12 mouse cellular contexts compared by ENCODE assay signal in the genomic region with DNA sequence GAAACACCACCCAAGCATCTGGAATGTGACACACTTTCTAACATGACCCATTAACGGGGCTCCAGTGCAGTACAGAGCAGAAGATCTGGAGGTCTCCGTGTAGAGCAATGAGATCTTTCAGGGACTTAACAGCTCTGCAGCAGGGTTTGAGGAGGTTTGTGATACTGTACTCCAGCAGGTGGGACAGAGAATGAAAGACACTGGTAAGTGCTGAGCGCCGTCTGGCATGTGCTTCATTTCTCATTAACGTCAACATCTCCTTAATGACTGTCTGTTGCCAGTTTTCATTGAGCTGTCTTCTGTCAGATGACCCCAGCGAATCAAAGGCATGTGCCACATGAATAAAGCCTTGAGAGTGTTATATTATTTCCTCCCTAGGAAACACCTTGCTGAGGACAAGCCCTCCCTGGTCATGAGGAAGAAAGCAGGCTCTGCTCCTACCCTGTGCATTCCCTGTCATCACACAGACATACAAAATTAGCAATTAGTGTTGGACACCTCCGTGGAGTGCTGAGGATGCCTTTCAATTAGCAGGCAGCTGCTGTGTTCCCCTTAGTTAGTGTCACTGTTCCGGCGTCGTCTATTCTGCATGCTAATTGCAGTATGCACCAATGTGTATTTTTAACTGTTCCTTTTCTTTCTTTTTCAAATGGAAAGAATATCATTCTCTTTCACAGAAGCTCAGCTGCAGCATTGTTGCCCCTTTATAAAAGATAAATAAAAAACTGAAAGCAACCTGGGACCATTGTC.
DNase-seq lines count a peak whose midpoint lies in the region; ATAC-seq lines count a peak whose summit lies in the region.
"Had no signal": no experiment of that assay in that cellular context is flagged by ENCODE, and none has a peak within 500 bp of the region (broad histone marks: within the 10 kb centered on the region; RNA-seq: fewer than 3 reads in every experiment).

No protein-coding gene starts in this region.

- H3K4me1 ChIP-seq in hindbrain, embryonic 15.5 days (replicated peaks): peaks cover 16% of the 10 kb centered on the region
- peaks cover 7% of the 10 kb centered on the region; the same call in 1 of the 2 replicates for H3K4me1 ChIP-seq in neural tube, embryonic 12.5 days

- ATAC-seq in frontal cortex, adult (ENCODE audit: low TSS enrichment): peak; percentile 57
- peak; percentile 61; the same call in 1 of the 2 replicates for ATAC-seq in hindbrain, embryonic 15.5 days (ENCODE audit: low FRiP score, low read depth)
- peak; percentile 90 for ATAC-seq in neural tube, embryonic 12.5 days (ENCODE audit: low FRiP score, low read depth)

- no peak for DNase-seq in frontal cortex, postnatal 10 days (ENCODE audit: low spot score in 2 of 2)
- peak; percentile 20 for DNase-seq in brain, embryonic 18.5 days (ENCODE audit: low read depth, low spot score)
- DNase-seq in lung, postnatal 25 days (ENCODE audit: low spot score): no peak
- no peak for DNase-seq in kidney, postnatal 14 days
- DNase-seq in right cerebral cortex, adult 18-20 months: no peak
- DNase-seq: heart, adult 2 months; kidney, adult 9 months had no signal

- H3K27me3 ChIP-seq in hindbrain, embryonic 15.5 days: no peaks in the 10 kb centered on the region
- H3K27me3 ChIP-seq in neural tube, embryonic 12.5 days (replicated peaks): no peaks in the 10 kb centered on the region
- H3K27me3 ChIP-seq: megakaryocyte, embryonic 14.5 days had no signal

- WGBS in hindbrain, embryonic 15.5 days: 30% methylated on average over 10 of the region's 10 CpGs
- WGBS in neural tube, embryonic 12.5 days: 35% methylated on average over 10 of the region's 10 CpGs

- no peaks in the 10 kb centered on the region for H3K36me3 ChIP-seq in hindbrain, embryonic 15.5 days
- H3K36me3 ChIP-seq in neural tube, embryonic 12.5 days: no peaks in the 10 kb centered on the region

- no peak overlapping the region for H3K4me3 ChIP-seq in hindbrain, embryonic 15.5 days
- H3K4me3 ChIP-seq in neural tube, embryonic 12.5 days: no peak overlapping the region
- H3K4me3 ChIP-seq: heart, adult 2 months; megakaryocyte, embryonic 14.5 days had no signal

- H3K27ac ChIP-seq in hindbrain, embryonic 15.5 days (replicated peaks): no peak overlapping the region
- no peak overlapping the region for H3K27ac ChIP-seq in neural tube, embryonic 12.5 days
- H3K27ac ChIP-seq: heart, adult 2 months; liver, embryonic 14.5 days had no signal

- no peak overlapping the region for H3K4me2 ChIP-seq in hindbrain, embryonic 15.5 days
- H3K4me2 ChIP-seq in neural tube, embryonic 12.5 days (replicated peaks): 0 out of 2 replicates have a peak overlapping the region, but pooled peaks have one; percentile 14

- no peak overlapping the region for H3K9ac ChIP-seq in hindbrain, embryonic 15.5 days
- H3K9ac ChIP-seq in neural tube, embryonic 12.5 days: no peak overlapping the region
- H3K9ac ChIP-seq: liver, embryonic 14.5 days had no signal

- H3K9me3 ChIP-seq in hindbrain, embryonic 15.5 days: no peaks in the 10 kb centered on the region
- no peaks in the 10 kb centered on the region for H3K9me3 ChIP-seq in neural tube, embryonic 12.5 days
- H3K9me3 ChIP-seq: megakaryocyte, embryonic 14.5 days had no signal
